Mouse (Mus musculus) adrenal gland, adult 2 months (tissue): ENCODE results near the gene Itsn2. TPM values are rescaled to one million over a fixed set of nuclear protein-coding genes. Genes with fewer than 3 reads are reported as not detected.
A peak's percentile ranks its signal among the peaks of the same experiment; 100 is the strongest.
"Not testable (repeated sequence)": the region's sequence is repeated elsewhere in the genome, so short reads cannot be mapped to it uniquely, and the experiment has no call there.

Source experiments
- DNase-seq: peaks from one replicate; pipeline ENCODE4 v3.0.0; 2021
- polyA plus RNA-seq: library from polyadenylated mRNA; depleted of rRNA; stranded (reverse); fragments of >200 nt; gene quantifications from 2 replicates; pipeline ENCODE4 v1.2.3, GENCODE M21; 2012
- total RNA-seq, 2 experiments: library from RNA; stranded (reverse); gene quantifications; 2 replicates each; pipeline ENCODE4 v1.2.3; 2021

Itsn2 gene
- total and polyA plus RNA-seq, 3 experiments, result 13.8 to 62.9 (median 47.0) TPM

DNA sequence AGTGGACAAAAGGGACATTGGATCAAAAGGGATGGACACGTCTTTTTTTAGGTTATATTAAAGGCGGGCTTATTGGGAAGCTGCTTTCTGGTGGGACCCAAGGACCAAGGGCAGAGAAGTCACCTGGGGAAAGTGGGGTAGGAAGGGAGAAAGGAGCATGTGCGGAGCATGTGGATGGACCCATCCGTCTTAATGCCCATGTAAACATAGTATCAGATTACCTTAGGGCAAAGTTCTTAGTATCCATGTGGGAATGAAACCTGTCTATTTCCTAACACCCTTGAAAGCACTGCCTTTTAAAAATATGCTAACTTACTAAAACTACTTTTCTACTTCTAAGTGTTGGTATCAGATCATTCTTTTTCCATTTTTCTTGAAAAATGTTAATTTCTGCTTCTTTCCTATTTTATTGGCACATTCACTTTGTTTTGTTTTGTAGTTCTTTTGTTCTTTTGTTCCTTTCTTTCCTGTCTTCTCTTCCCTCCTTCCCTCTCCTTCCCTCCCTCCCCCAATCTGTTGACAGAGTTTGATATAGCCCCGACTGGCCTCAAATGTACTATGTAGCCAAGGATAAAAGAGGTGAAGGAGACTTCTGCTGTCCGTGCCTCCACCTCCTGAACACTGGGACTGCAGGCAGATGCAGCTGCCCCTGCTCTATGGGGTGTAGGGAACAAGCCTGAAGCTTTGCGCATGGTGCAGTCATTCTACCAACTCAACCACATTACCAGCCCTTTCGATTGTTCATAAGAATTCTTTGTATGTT, 6.4 kb downstream of the Itsn2 start:
- no peak for DNase-seq

DNA sequence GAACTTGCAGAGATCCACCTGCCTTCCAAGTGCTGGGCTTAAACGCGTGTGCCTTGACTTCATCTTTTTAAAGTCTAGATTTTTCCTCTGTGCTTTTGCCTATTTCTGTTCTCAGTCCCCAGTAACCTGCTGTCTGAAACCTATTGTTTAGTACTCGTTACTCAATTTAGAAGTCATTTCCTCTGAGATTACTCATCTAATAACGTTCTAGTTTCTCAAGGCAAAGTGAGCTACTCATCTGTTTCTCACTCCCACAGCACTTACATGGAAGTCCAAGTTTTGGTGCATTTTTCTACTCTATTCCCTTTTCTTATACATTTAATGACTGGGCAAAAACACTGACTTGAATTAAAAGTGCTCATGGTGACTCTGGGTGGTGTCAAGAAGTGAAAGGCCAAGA, 7.3 kb downstream of the Itsn2 start:
- DNase-seq, result no peak

DNA sequence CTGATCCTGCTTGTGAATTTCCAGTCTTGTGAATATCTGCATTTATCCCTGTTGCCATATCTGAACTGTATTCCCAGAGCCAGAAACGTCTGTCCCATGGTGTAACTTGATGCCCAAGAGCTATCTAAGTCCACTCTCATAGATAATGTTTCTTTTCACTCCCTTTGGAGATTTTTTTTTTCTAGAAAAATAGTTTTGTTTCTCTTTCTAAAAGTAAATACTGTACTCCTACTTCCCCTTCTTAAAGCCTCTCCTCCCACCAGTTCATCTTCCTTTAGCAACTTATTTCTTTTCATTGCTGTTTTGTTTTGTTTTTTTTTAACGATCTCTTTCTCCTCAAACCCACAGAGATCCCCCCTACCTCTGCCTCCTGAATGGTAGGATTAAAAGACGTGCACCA, 14.2 kb downstream of the Itsn2 start:
- no peak for DNase-seq

DNA sequence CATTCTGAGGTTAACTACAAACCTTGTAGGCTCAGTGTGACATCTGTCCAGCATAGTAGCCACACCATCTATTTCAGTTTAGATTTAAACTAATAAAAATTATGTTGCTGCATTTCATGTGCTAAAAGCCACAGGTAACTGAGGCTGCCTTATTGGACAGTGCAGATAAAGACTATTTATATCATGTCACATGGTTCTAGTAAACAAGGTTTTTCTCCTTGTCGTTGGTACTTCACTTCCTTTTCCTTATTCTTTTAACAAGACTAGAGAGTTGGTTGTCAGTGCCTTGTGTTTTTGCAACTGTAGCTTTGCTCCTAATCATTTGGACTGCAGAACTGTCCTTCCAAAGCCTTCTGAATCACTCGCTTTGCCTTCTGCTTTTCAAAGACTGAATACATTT, 22.3 kb downstream of the Itsn2 start:
- no peak for DNase-seq

DNA sequence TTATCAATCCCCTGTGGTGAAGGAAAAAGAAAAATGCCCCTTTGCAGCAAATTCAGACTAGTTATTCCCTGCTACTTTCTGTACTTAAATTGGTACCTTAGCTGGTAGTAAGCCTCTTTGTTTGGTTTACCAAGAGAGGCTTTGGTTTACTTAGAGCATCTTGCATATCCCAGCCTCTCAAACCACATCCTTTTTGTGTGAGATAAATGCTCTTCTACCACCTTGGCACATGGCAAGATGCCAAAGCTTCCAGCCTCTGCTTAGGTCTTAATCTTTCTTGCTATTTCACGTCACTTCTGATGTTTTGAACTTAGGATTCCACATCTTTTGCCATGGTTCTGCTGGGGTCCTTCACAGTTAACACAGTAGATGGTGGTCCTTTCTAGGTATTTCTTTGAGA, 31.8 kb downstream of the Itsn2 start:
- no peak for DNase-seq

DNA sequence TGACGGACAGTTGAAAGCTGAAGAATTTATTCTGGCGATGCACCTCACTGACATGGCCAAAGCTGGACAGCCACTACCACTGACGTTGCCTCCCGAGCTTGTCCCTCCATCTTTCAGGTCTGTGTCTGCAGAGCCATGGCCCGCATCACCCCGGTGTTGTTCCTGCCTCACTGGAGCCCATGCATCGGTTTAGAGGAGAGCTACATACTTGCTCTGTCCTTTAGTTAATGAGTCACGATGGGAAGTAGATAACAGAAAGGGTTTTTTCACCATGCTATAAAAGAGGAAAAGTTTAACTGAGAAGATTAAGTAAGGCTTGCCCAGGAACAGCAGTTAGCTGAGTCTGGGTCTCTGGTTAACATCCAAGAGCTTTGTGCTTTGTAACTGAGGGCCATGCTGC, 40.5 kb downstream of the Itsn2 start:
- DNase-seq, result no peak

DNA sequence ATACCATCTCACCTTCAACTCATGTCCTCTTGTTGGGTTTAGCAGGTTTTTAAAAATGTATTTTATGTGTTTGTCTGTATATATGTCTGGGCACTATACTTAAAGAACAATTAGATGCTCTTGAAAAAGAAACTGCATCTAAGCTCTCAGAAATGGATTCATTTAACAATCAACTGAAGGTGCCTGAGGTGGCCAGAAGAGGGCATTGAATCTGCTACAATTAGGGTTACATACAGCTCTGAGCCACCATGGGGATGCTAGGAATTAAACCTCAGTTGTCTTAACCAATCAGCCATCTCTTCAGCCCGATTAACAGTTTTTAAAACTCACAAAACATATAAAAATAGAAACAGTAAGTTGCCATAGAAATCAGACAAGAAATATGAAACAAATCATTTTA, 46.0 kb downstream of the Itsn2 start:
- no peak for DNase-seq

DNA sequence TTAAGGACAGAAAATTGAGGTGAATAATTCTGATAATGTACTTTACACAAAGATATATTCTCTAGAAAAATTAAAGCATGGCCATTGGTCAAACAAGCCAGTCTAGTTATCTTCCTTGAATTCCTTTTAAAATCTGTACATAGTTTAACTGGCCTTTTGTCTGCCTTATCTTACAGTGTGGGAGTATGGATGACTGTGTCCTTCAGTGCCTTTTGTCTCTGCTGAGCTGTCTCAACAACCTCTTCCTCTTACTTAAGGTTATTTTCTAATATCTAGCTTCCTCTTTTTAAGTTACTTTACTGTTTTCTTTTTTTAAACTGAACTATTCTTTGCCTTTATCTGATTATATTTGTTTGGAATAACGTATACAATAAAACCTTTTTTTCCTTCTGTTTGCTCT, 48.3 kb downstream of the Itsn2 start:
- no peak for DNase-seq

DNA sequence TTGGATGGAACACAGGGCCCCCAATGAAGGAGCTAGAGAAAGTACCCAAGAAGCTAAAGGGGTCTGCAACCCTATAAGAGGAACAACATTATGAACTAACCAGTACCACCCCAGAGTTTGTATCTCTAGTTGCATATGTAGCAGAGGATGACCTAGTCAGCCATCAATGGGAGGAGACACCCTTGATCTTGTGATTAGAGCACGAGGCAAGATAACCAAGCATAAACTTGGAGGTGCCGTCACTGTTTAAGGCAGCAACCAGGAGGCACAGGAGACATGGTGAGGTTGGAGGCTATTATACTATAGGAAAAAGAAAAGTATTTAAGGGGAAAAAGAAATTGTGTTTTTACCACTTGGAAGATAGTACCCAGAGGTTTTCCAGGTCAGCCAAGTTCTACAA, 64.4 kb downstream of the Itsn2 start:
- no peak for DNase-seq

GRCm38 (mm10) chr12:4664929-4665674, 72.7 kb downstream of the Itsn2 start:
- DNase-seq, result peak; percentile 11

- no peak for DNase-seq
Observed at GRCm38 (mm10) chr12:4665675-4666037, 73.2 kb downstream of the Itsn2 start.

GRCm38 (mm10) chr12:4676336-4676735, 83.9 kb downstream of the Itsn2 start:
- DNase-seq, result no peak

GRCm38 (mm10) chr12:4679971-4680370, 87.5 kb downstream of the Itsn2 start:
- DNase-seq, result no peak

- peak; percentile 13 for DNase-seq
Observed at GRCm38 (mm10) chr12:4685441-4685840, 93.0 kb downstream of the Itsn2 start.

- no peak for DNase-seq
Observed at GRCm38 (mm10) chr12:4688386-4688785, 95.9 kb downstream of the Itsn2 start.

DNA sequence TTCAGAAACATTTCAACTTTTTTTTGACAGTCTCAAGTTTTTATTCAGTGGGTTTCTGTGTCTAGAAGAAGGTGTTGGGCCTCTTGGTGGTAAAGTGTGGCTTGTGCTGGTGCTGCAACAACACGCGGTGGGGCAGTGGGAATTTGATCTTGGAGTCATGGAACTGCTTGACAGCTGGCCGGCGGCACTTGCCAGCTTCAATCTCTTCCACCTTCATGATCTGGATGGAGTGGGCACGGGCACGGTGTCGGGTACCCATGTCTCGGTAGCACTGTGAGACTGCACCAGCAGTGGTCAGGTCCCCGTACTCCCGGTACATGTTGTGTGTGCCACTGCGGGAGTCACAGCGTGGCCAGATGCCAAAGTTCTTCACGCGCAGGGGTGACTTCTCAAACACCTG, 96.9 kb downstream of the Itsn2 start:
- no peak for DNase-seq

DNA sequence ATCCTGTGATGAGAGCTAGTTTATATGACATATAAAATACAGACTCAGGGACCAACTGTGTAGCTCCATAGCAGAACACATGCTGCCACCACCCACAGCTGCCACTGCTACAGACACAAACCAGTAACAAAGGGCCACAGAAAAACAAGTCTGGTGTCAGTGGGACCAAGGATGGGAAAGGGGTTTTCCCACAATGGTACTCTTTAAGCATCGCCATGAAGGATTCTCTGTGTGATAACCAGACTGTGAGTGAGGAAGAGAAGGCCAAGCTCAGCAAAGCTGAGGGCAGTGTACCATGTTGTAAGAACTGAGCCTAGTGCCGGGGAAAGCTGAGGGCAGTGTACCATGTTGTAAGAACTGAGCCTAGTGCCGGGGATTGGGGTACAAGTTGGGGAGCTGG, 98.8 kb downstream of the Itsn2 start:
- DNase-seq, result no peak

DNA sequence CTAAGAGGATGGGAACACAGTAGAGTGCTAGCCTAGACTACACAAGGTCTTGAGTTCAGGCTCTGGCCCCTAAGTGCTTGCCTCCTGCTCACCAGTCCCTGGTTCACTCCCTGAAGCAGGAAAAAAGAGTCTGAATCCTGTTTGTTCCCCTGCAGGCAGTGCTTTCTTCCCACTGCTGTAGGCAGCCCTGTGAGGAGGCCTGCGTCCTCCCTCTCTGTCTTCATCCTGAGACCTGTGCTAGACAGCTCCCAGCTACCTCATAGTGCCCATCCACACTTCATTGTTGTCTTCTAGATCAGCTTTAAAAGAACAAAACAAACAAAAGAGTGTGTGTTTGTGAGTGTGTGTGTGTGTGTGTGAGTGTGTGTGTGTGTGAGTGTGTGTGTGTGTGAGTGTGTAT, 102.1 kb downstream of the Itsn2 start:
- DNase-seq, result no peak

DNA sequence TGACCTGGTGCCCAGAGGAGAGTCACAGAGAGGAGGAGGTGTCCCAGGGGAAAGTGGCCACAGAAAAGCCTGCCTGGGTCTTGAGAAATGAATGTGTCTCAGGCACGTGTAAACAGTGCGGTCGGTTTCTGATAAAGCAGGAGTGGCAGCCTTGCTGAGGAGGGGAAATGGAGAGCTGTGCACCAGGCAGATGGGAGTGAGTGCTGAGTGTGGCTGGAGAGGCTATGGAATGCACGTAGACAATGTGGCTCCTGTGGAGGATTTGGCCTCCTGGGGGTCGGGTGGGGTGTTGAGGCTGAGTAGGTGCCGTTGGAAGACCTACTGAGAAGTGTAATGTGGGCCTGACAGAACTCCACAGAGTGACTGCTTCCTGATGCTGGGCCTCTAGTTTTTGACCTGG, 113.2 kb downstream of the Itsn2 start:
- not testable (repeated sequence) for DNase-seq

DNA sequence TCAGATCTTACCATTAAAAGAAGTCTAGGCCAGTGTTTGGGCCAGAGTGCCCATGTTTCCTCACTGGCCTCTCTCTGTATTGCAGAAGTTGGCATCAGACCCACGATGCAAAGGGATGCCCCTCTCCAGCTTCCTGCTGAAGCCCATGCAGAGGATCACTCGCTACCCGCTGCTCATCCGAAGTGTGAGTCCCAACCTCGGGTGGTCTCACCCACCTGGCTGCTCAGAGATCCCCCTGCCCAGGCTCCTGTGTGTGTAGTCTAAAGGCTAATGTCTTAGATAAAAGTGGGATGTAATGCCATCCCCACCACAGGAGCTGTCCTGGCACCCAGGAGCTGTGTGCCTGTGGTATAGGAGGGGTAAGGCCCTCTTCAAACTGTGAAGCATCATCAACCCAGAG, 113.7 kb downstream of the Itsn2 start:
- DNase-seq, result no peak

GRCm38 (mm10) chr12:4706901-4707300, 114.5 kb downstream of the Itsn2 start:
- DNase-seq, result no peak

GRCm38 (mm10) chr12:4707488-4708017, 115.1 kb downstream of the Itsn2 start:
- DNase-seq, result no peak

GRCm38 (mm10) chr12:4708296-4708695, 115.9 kb downstream of the Itsn2 start:
- DNase-seq, result no peak
